Mouse (Mus musculus) bone marrow macrophage, adult 2 months (primary cell): ENCODE results near the gene Iqschfp.

Experiments
- CTCF ChIP-seq: IDR thresholded peaks from 2 replicates; pipeline ENCODE4 v1.5.1; 2012; ENCODE audit warnings: low read depth, mild to moderate bottlenecking, low read length, moderate library complexity
- POLR2A ChIP-seq: IDR thresholded peaks from 2 replicates; pipeline ENCODE4 v1.6.1; 2012; ENCODE audit warnings: mild to moderate bottlenecking, low read depth, low read length, borderline replicate concordance

- no peak for TF ChIP-seq CTCF
- no peak for TF ChIP-seq POLR2A
These were observed 681.2 kb downstream of the Iqschfp start for GRCm38 (mm10) chr3:68573226-68573624.
